Mouse (Mus musculus) 3T3-L1 (cell line): ENCODE measurements around the gene Trex2.

Source experiments
- DNase-seq: peaks from one replicate; pipeline ENCODE4 v3.0.0-alpha.2; 2015; ENCODE audit warnings: low read depth, low spot score

The Trex2 gene

GRCm38 (mm10) chrX:73435252-73435651 lies at the start of gene Trex2:
Gene Trex2, minus strand, starts transcription at chrX:73435344.
- no peak for DNase-seq

GRCm38 (mm10) chrX:73484870-73485269 lies 49.7 kb upstream of the Trex2 start:
- no peak for DNase-seq

DNA sequence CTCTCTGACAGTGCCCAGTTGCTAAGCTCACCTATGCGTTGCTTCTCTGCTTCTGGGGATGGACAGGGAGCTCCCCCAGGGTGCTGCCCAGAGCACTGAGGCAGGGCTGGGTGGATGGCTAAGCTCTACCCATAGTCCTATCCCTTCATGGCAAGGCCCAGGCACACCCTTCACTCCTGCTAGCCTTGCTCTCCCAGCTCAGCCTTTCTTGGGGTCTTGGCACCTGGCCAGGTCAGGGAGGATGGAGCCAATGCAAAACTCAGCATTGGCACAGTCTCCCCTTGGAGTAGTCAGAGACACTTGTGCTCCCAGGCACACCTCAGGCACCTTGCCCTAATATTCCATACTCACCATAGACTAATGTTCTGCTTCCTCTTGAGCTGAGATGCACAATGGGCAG lies 48.9 kb upstream of the Trex2 start:
- DNase-seq: no peak

- DNase-seq: no peak
These were observed 48.3 kb upstream of the Trex2 start, which contains the start of gene Bgn for GRCm38 (mm10) chrX:73483484-73483810. Gene Bgn, plus strand, starts transcription at chrX:73483602.

- DNase-seq: no peak
These were observed 47.7 kb upstream of the Trex2 start for GRCm38 (mm10) chrX:73482643-73483483.

DNA sequence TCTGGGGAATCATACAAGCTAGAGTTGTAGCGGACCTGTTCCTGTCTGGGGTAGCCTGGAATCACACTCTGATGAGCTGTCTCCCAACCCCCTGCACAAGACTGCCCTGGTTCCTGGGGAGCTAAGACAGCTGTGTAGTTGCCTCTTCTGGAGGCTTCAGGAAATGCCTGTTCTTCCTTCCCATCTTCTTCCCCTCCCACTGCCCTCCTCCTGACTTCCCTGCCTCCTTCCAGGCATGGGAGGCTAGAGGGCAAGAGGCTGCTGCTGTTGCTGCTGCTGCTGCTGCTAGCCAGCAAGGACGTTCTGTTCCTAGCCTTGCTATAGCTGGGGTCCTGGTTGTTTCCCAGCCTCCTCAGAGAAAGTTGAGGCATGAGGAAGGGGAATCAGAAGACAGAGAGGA lies 45.2 kb upstream of the Trex2 start:
- DNase-seq: no peak

DNA sequence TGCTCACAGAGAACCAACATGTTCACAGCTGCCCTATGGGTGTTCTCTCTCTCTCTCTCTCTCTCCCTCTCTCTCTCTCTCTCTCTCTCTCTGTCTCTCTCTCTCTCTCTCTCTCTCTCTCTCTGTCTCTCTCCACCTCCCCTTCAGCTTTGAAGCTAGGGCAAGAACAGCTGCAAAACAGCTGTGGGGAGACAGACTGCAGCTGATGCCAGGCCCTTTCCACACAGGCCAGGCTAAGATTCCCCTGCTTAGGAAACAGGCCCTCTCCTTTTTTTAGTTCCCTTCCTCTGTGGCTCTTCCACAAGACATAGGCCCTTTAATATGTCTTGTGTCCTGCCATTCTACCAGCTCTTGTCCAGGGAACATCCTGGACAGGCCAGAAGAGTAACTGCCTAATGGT lies 44.5 kb upstream of the Trex2 start:
- no peak for DNase-seq

- DNase-seq: no peak
These were observed 42.4 kb upstream of the Trex2 start for GRCm38 (mm10) chrX:73477500-73477899.

- peak; percentile 89 for DNase-seq
These were observed 41.5 kb upstream of the Trex2 start for GRCm38 (mm10) chrX:73476621-73477020.

GRCm38 (mm10) chrX:73475658-73476256 lies 40.6 kb upstream of the Trex2 start:
- DNase-seq: no peak

- no peak for DNase-seq
These were observed 39.4 kb upstream of the Trex2 start for GRCm38 (mm10) chrX:73474340-73475165.

DNA sequence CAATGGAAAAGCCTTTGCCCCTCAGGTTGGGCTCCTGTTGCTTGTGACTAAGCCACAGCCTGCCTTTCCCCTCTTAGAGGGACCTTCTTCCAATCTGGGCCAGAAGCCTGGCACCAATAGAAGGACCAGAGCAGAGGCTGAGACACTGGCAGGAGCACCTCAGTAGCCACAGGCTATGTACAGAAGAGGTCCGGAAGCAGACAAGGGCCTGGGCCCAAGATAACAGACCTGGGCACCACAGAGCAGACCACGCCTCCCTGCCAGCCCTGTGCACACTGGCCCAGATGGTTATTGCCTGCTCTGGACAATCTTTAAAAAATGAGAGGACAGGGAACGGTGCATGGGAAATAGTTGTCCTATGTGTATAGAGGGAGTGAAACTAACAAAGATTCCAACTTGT lies 36.6 kb upstream of the Trex2 start:
- no peak for DNase-seq

- DNase-seq: no peak
These were observed 33.6 kb upstream of the Trex2 start for GRCm38 (mm10) chrX:73468752-73469151.

GRCm38 (mm10) chrX:73468330-73468729 lies 33.2 kb upstream of the Trex2 start:
- peak; percentile 76 for DNase-seq

- DNase-seq: peak; percentile 87
These were observed 32.5 kb upstream of the Trex2 start for GRCm38 (mm10) chrX:73467446-73468241.

- peak; percentile 91 for DNase-seq
These were observed 30.5 kb upstream of the Trex2 start for GRCm38 (mm10) chrX:73465483-73466186.

DNA sequence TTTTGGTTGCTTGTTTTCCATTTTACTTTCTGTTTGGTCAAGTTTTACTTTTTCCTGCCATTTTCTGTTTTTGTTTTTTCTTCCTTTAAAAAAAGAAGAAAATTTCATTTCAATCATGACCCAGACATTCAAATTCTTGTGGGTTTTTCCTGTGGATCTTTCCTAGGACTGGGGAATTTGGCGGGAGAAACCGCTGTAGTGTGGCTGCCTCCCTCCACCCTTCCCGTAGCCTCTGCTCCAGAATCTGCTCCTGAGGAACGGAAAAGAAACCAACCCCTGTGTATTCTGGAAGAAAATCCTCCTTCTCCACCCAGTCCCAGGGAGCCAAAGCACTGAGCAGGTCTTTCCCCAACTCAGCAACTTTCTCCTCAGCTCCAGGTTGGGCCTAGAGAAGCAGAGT lies 25.6 kb upstream of the Trex2 start:
- peak; percentile 51 for DNase-seq

GRCm38 (mm10) chrX:73458877-73459392 lies 23.8 kb upstream of the Trex2 start, which contains the start of gene Haus7:
Gene Haus7, minus strand, starts transcription at chrX:73459044.
- DNase-seq: peak; percentile 98

GRCm38 (mm10) chrX:73451949-73452348 lies 16.8 kb upstream of the Trex2 start:
- DNase-seq: peak; percentile 73

DNA sequence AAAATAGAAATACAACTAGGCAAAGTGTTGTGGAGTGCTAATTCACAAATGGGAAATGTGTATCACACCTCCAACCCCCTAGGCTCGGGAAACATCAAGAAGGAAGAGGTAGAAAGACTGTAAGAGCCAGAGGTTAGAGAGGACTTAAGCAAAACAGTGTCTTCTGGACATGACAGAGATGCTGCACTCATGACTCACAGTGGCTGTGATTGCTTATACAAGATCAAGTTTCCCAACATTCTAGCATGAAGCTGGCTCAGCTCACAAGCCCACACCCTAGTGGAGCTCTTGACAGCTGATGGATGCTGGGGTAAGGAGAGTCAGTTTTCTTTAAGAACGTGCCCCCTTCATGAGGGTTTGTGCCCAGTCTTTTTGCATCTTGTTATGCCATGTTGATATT lies 6.3 kb upstream of the Trex2 start:
- DNase-seq: peak; percentile 77

GRCm38 (mm10) chrX:73432850-73433249 lies 2.3 kb downstream of the Trex2 start:
- DNase-seq: no peak
